Comparison of ENCODE assay signal across 25 mouse cellular contexts in genomic region chr1:191618067-191618766, GRCm38 (mm10). TPM values are rescaled to one million over a fixed set of nuclear protein-coding genes. Genes with fewer than 3 reads are reported as not detected.
DNase-seq lines count a peak whose midpoint lies in the region; ATAC-seq lines count a peak whose summit lies in the region.
"Had no signal": no experiment of that assay in that cellular context is flagged by ENCODE, and none has a peak within 500 bp of the region (broad histone marks: within the 10 kb centered on the region; RNA-seq: fewer than 3 reads in every experiment).

No protein-coding gene starts in this region.

- no peak overlapping the region for H3K4me3 ChIP-seq in heart, embryonic 13.5 days
- H3K4me3 ChIP-seq in heart, embryonic 16.5 days (ENCODE audit: low read length): no peak overlapping the region
- H3K4me3 ChIP-seq in heart, embryonic 10.5 days: no peak overlapping the region
- H3K4me3 ChIP-seq in limb, embryonic 10.5 days: no peak overlapping the region
- H3K4me3 ChIP-seq: embryonic facial prominence, embryonic 12.5 days; embryonic facial prominence, embryonic 15.5 days; gastrocnemius, adult 2 months; hindbrain, embryonic 10.5 days; hindbrain, embryonic 13.5 days; intestine, embryonic 15.5 days had no signal

- WGBS in heart, embryonic 13.5 days: 66% methylated on average over 12 of the region's 12 CpGs
- 68% methylated on average over 12 of the region's 12 CpGs for WGBS in heart, embryonic 16.5 days
- 80% methylated on average over 12 of the region's 12 CpGs for WGBS in heart, embryonic 10.5 days
- WGBS in limb, embryonic 10.5 days: 92% methylated on average over 12 of the region's 12 CpGs

- H3K9ac ChIP-seq in heart, embryonic 13.5 days: no peak overlapping the region
- no peak overlapping the region for H3K9ac ChIP-seq in heart, embryonic 16.5 days (ENCODE audit: low read length)
- H3K9ac ChIP-seq: embryonic facial prominence, embryonic 12.5 days; embryonic facial prominence, embryonic 15.5 days; forebrain, postnatal 0 days; hindbrain, embryonic 13.5 days; intestine, embryonic 15.5 days had no signal

- no peak for ATAC-seq in heart, embryonic 13.5 days (ENCODE audit: extremely low read depth, insufficient number of reproducible peaks, low FRiP score, low TSS enrichment)
- no peak for ATAC-seq in heart, embryonic 16.5 days (replicated peaks; ENCODE audit: extremely low read depth, insufficient read depth, low FRiP score)
- ATAC-seq: forebrain, embryonic 14.5 days; forebrain, postnatal 0 days; hindbrain, embryonic 16.5 days; intestine, embryonic 15.5 days had no signal

- no peaks in the 10 kb centered on the region for H3K27me3 ChIP-seq in heart, embryonic 13.5 days (replicated peaks)
- H3K27me3 ChIP-seq in heart, embryonic 16.5 days (ENCODE audit: control insufficient read depth, insufficient read depth, low read length): no peaks in the 10 kb centered on the region
- H3K27me3 ChIP-seq in heart, embryonic 10.5 days (ENCODE audit: insufficient read depth, poor library complexity, severe bottlenecking): no peaks in the 10 kb centered on the region
- H3K27me3 ChIP-seq in limb, embryonic 10.5 days (ENCODE audit: low read depth, poor library complexity, severe bottlenecking): no peaks in the 10 kb centered on the region
- H3K27me3 ChIP-seq: embryonic facial prominence, embryonic 12.5 days; embryonic facial prominence, embryonic 15.5 days; hindbrain, embryonic 13.5 days; intestine, embryonic 15.5 days had no signal

- H3K4me2 ChIP-seq in heart, embryonic 13.5 days: no peak overlapping the region
- no peak overlapping the region for H3K4me2 ChIP-seq in heart, embryonic 16.5 days (ENCODE audit: low read depth, low read length)
- H3K4me2 ChIP-seq: embryonic facial prominence, embryonic 12.5 days; embryonic facial prominence, embryonic 15.5 days; hindbrain, embryonic 13.5 days; intestine, embryonic 15.5 days had no signal

- peaks cover 20% of the 10 kb centered on the region for H3K4me1 ChIP-seq in heart, embryonic 13.5 days
- H3K4me1 ChIP-seq in heart, embryonic 16.5 days (ENCODE audit: control insufficient read depth, insufficient read depth, low read length): peaks cover 11% of the 10 kb centered on the region
- peaks cover 3% of the 10 kb centered on the region; the same call in 1 of the 2 replicates for H3K4me1 ChIP-seq in heart, embryonic 10.5 days
- no peaks in the 10 kb centered on the region for H3K4me1 ChIP-seq in limb, embryonic 10.5 days
- H3K4me1 ChIP-seq: embryonic facial prominence, embryonic 12.5 days; embryonic facial prominence, embryonic 15.5 days; hindbrain, embryonic 10.5 days; hindbrain, embryonic 13.5 days; intestine, embryonic 15.5 days had no signal

- peak overlapping the region; percentile 75 for H3K27ac ChIP-seq in heart, embryonic 13.5 days (replicated peaks)
- peak overlapping the region; percentile 64 for H3K27ac ChIP-seq in heart, embryonic 16.5 days (ENCODE audit: low read length)
- no peak overlapping the region for H3K27ac ChIP-seq in heart, embryonic 10.5 days
- no peak overlapping the region for H3K27ac ChIP-seq in limb, embryonic 10.5 days
- H3K27ac ChIP-seq: embryonic facial prominence, embryonic 12.5 days; embryonic facial prominence, embryonic 15.5 days; gastrocnemius, adult 2 months; hindbrain, embryonic 10.5 days; hindbrain, embryonic 13.5 days; intestine, embryonic 15.5 days had no signal

- H3K36me3 ChIP-seq in heart, embryonic 13.5 days: peaks cover 98% of the 10 kb centered on the region
- H3K36me3 ChIP-seq in heart, embryonic 16.5 days (ENCODE audit: control insufficient read depth, insufficient read depth): peaks cover 73% of the 10 kb centered on the region
- peaks cover 98% of the 10 kb centered on the region for H3K36me3 ChIP-seq in heart, embryonic 10.5 days
- H3K36me3 ChIP-seq in limb, embryonic 10.5 days: peaks cover 99% of the 10 kb centered on the region

- DNase-seq in heart, adult 11 months: peak; percentile 53
- DNase-seq in heart, postnatal 4 days: no peak
- no peak for DNase-seq in heart, adult 9 months (ENCODE audit: low spot score in 2 of 2)
- DNase-seq in heart, embryonic 10.5 days (ENCODE audit: low spot score): no peak
- no peak for DNase-seq in limb, embryonic 10.5 days (ENCODE audit: low spot score)
- DNase-seq: adrenal gland, adult 2 months; adrenal gland, postnatal 14 days; cerebellum, adult 11 months; cerebellum, adult 2 months; cerebellum, adult 9-11 months; cerebellum, postnatal 25 days; forebrain, postnatal 0 days; gastrocnemius, adult 2 months; gastrocnemius, postnatal 14 days; kidney, adult 11 months; kidney, adult 8-10 months had no signal

- H3K9me3 ChIP-seq in heart, embryonic 13.5 days: no peaks in the 10 kb centered on the region
- no peaks in the 10 kb centered on the region for H3K9me3 ChIP-seq in heart, embryonic 16.5 days (replicated peaks; ENCODE audit: control insufficient read depth, low read length)
- no peaks in the 10 kb centered on the region for H3K9me3 ChIP-seq in heart, embryonic 10.5 days
- no peaks in the 10 kb centered on the region for H3K9me3 ChIP-seq in limb, embryonic 10.5 days (replicated peaks)
- H3K9me3 ChIP-seq: embryonic facial prominence, embryonic 12.5 days; embryonic facial prominence, embryonic 15.5 days; hindbrain, embryonic 10.5 days; hindbrain, embryonic 13.5 days; intestine, embryonic 15.5 days had no signal

RNA-seq across cellular contexts. Expression of gene Ints7, which starts 42.8 kb away (rescaled TPM):
- total RNA-seq in heart, postnatal 4 days (2021): 10 to 100 TPM; 34.7 to 38.0 TPM
- polyA plus RNA-seq in heart, embryonic 13.5 days (2015; fragmentation: Nextera tagmentation; extraction: Ambion mirVana): 34.1 and 37.2 TPM in 2 replicates
- polyA plus RNA-seq in heart, embryonic 16.5 days (2015; fragmentation: Nextera tagmentation; extraction: Ambion mirVana): 34.1 and 35.4 TPM in 2 replicates
- polyA plus RNA-seq in heart, embryonic 10.5 days (2016; fragmentation: Nextera tagmentation; extraction: Ambion mirVana): 52.9 and 58.7 TPM in 2 replicates
- 78.5 and 85.3 TPM in 2 replicates for polyA plus RNA-seq in limb, embryonic 10.5 days (2016; fragmentation: Nextera tagmentation; extraction: Ambion mirVana)

RNA-seq across cellular contexts. Expression of gene Dtl, which starts 42.9 kb away (rescaled TPM):
- 10 to 100 TPM; 19.7 to 20.3 TPM for total RNA-seq in heart, postnatal 4 days (2021)
- 29.3 and 31.2 TPM in 2 replicates for polyA plus RNA-seq in heart, embryonic 13.5 days (2015; fragmentation: Nextera tagmentation; extraction: Ambion mirVana)
- polyA plus RNA-seq in heart, embryonic 16.5 days (2015; fragmentation: Nextera tagmentation; extraction: Ambion mirVana): 23.9 and 26.9 TPM in 2 replicates
- 45.5 and 53.6 TPM in 2 replicates for polyA plus RNA-seq in heart, embryonic 10.5 days (2016; fragmentation: Nextera tagmentation; extraction: Ambion mirVana)
- 83.0 and 92.7 TPM in 2 replicates for polyA plus RNA-seq in limb, embryonic 10.5 days (2016; fragmentation: Nextera tagmentation; extraction: Ambion mirVana)

Comparison
In these comparisons a context has a peak if more than half of its experiments do, and no peak if none do; other contexts are left out.
1. H3K27ac ChIP-seq: peak in heart, embryonic 13.5 days (single experiment) and heart, embryonic 16.5 days (single experiment); none in heart, embryonic 10.5 days (single experiment) and limb, embryonic 10.5 days (single experiment).